Mouse (Mus musculus) regulatory T cell (primary cell): ENCODE measurements around the gene Lmbr1l.

Experiments used
- in situ Hi-C: fragments of 300-600 bp; cut with MboI, MseI; formaldehyde crosslinking; loops from one replicate; pipeline ENCODE4 v1.15.1; 2025; ENCODE audit warnings: high pct_unique_total_duplicates

Lmbr1l gene

DNA sequence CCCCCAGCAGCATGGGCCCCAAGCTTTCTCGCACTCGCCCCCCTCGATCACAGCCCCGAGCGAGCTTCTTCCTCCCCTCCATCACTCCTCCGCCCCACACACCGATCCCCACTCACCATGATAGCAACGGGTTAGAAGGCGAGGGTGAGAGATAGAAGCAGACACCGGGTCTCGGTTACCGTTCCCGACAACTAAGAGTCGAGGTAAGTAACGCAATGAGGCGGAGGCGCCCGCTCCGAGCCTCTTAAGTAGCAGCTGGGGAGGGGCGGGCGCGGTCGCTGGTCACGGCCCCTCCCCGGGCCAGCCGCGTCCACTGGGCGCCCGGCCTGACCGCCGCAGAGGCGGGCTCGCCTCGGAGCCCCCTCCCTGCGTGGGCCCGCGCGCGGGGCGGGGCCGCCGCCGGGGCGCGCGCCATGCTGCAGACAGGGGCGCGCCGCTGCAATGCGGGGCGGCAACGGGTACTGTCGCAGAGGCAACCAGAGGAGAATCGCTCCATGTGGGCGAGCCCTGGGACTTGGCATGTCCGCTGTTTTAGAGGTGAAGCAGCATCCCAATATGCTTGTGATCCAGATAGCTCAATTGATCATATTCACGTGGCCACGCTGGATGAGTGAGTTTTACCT lies 16.3 kb upstream of the Lmbr1l start, which contains the start of gene Tuba1b:
Gene Tuba1b (minus strand): TSS at position 349 of the 623 bp plus-strand sequence.
- in situ Hi-C loops: loop anchor here (5.0 kb wide), 1 partner anchor 98 kb away; no protein-coding TSS in a partner anchor

DNA sequence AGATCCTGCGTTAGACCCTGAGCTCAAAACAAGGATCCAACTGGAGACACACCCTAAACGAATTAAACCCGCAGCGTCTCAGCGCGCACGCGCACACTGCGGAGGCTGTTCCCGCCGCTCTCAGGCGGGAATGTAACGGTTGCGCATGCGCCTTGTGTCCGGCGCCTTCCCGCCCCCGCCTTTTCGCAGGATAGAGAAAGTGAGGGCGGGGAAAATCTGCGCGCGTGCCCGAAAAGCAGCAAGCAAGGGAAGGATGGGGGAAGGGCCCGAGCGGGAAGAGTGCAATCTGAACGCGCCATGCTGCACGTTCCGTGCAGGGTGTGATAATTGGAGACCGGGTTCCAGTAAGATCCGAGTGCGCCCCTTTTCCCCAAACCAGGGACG lies 15.8 kb upstream of the Lmbr1l start:
- in situ Hi-C loops: loop anchor here (5.0 kb wide), 1 partner anchor 98 kb away; no protein-coding TSS in a partner anchor

DNA sequence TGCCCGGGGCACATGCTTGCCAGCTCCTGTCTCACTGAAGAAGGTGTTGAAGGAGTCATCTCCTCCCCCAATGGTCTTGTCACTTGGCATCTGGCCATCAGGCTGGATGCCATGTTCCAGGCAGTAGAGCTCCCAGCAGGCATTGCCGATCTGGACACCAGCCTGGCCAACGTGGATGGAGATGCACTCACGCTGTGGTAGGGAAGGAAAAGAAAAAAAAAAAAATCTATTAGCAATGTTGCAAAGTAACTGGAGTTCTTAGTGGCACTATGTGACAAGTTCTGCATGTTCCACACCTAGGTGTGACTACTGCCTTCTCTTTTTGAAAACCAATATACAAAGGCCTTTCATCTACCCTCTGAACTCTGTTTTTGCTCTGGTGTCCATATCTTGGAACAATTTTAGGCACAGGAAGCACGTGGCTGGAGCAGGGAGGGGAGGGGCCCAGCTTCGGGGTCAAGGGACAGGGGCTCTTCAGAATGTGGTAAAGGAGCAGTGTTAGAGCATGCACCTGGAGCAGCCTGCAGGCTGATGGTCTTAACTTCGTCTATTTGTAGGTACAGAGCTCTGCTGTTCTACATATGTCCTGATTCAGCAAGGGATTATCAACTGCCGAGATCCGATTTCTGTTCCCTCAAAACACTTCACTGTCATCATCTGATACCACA lies 15.1 kb upstream of the Lmbr1l start:
- in situ Hi-C loops: loop anchor here (5.0 kb wide), 1 partner anchor 99 kb away; no protein-coding TSS in a partner anchor

DNA sequence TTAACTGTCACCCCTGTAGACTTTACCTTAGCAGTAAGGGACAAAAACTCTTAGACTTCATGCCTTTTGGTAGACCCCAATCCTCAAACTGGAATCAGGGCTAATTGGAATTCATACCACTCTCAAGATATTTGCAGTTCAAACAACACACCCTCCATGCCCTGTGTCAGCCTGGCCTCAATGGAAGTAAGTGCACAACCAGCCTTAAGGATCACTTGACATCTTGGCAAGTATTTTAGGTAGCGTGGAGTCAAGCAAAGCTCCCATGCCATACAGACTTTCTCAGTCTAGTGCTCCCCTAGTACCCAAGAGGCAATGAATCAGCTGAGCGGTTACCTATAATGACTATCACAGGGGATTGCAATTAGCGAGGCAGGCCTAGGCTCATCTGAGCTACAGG lies 13.0 kb upstream of the Lmbr1l start:
- in situ Hi-C loops: loop anchor here (5.0 kb wide), 1 partner anchor 101 kb away; no protein-coding TSS in a partner anchor

DNA sequence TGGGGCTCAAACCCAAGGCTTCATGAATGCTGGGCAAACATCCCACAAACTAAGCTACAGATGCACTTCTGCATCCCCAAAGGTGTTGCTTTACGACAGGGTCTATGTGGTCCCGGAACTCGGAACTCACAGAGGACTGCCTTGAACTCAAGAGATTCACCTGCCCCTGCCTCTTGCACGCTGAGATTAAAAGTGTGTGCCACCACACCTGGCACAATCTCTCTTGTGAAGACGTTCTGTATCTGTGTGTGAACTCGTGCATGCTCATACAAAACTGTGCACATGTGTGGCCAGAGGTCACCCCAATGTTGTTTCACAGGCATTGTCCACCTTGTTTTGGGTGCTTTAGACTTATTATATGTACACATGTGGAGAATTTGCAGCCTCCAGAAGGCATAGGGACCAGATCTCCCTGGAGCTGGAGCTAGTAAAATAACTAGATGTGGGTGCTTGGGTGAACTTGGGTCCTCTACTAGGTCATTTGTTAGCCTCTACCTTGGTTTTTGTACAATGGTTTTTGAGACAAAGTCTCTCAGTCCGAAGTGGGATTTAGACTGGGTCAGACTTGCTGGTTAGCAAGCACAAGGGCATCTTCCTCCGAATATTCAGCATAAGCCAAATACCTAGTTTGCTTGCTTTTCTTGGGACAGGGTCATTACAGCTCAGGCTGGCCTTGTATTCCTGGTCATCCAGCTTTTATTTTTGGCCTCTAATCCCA lies 12.1 kb upstream of the Lmbr1l start:
- in situ Hi-C loops: loop anchor here (5.0 kb wide), 1 partner anchor 102 kb away; no protein-coding TSS in a partner anchor

DNA sequence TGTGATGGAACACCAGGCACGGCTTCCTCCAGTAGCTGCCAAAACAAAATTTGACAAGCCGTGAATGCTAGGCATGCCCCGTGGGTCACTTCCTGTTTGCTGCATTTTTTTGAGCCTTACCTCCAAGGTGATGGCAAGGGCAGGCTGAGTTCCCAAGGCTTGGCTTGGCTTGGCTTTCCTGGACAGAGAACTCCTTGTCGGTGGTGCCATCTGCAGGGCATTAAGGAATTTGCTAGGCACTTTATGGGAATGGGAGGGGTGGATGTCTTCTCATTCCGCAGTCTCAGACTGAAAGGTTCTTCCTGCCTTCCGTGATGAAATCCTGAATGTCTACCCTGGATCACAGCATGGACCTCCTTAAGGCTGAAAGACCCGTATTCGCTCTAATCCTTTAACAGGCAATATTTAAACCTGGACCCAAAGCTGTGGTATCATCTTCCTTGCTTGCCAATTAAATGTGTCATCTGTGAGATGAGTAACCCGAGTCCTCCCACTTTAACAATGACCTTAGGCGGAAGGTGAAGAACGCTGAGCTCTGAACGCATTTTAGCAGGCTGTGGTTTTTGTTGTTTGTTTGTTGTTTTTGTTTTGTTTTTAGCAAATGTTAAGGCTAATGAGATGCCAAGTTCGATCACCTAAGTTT lies 10.7 kb upstream of the Lmbr1l start:
- in situ Hi-C loops: no loop called here

DNA sequence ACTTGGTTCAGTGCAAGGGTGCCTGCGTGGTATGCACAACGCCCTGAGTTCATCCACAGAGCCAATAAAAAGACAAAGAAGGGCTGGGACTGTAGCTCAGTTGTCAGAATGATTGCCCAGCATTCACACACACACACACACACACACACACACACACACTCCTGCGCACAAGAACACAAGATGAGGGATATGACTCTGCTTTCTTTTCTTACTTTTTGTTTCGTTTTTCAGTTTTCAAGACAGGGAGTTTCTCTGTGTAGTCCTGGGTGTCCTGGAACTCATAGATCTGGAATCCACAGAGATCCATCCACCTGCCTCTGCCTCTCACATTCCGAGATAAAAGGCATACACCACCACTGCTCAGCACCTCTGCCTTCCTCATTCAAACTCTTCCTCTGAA lies 9.5 kb upstream of the Lmbr1l start:
- in situ Hi-C loops: no loop called here

DNA sequence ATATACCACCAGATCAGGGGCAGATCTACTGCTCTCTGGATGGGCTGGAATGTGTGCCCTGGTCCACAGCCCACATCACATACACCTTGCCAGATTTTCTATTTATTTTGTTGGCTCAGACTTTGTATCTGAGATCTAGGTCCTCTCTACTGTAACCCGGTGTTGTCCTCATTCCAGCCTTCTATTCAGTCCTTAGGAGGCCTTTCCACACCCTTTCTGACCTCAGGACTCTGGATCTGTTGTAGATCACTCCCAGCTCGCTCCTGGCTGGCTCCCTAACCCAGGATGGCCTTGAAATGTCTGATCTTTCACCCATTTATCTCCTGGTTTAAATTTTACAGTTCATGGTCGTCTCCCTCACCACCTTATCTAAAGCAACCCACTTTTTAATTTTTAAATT lies 6.7 kb upstream of the Lmbr1l start:
- in situ Hi-C loops: no loop called here

DNA sequence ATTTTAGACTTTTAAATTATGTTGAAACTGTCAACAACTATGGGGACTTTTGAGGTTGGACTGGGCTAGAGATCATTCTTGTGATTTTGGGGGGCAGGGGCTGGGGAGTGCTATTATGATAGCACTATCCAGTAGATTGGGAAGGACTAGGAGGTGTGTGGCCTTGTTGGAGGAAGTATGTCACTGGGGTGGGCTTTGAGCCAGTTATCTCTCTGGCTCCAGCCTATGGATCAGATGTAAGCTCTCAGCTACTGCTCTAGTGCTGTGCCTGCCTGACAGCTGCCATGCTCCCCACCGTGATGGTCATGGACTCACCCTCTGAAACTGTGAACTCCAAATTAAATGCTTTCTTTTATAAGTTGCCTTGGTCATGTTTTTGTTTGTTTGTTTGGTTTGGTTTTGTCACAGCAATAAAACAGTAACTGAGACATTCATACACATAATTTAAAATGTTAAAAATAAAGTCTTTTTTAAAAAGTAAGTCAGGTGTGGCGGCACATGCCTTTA lies 5.1 kb upstream of the Lmbr1l start:
- in situ Hi-C loops: no loop called here

DNA sequence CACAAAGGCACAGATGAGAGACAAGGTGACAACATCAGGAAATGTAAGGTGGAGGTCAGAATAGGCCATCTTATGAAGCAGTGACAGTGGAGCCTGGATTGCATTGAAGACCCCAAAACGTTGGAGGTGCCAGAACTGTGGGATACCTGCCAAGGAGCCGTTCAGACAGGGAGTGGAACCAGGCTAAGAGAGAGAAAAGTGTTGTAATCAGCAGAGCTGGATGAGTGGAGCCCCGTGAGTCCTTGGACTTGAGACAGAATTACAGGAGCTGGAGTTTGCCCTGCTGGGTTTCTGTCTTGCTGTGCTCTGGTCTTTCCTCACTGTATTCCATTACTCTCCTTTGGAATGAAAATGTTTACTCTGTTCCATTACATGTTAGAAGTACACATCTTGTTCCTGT lies 4.5 kb upstream of the Lmbr1l start:
- in situ Hi-C loops: no loop called here

DNA sequence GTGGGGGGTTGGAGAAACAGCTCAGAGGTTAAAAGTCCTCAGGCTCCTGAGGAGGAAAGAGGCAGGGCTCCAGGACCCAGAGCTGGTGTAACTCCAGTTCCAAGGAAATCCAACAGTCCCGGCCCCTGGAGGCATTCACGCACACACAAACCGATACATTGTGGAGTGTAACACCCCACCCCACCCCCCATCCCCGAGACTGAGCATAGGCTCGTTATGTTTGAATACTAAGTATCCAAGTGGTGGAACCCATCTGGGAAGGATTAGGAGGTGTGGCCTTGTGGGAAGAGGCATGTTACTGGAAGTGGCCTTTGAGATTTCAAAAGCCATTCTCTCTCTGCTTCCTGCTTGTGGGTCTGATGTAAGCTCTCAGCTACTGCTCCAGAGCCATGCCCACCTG lies 3.5 kb upstream of the Lmbr1l start:
- in situ Hi-C loops: no loop called here

DNA sequence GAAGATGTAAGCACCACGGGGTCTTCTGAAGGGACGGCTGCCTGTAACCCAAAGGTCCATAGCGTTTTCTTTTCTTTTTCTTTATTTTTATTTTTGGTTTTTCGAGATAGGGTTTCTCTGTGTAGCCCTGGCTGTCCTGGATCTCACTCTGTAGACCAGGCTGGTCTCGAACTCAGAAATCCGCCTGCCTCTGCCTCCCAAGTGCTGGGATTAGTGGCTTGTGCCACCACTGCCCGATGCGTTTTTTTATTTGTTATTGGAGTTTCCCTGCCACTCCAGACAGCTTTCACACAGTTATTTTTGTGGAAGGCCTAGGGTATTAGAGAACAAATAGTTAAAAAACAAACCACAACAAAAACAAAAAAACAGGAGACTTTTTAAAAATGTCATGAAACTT lies 466 bp upstream of the Lmbr1l start:
- in situ Hi-C loops: loop anchor here (5.0 kb wide), 1 partner anchor 36 kb away; no protein-coding TSS in a partner anchor

DNA sequence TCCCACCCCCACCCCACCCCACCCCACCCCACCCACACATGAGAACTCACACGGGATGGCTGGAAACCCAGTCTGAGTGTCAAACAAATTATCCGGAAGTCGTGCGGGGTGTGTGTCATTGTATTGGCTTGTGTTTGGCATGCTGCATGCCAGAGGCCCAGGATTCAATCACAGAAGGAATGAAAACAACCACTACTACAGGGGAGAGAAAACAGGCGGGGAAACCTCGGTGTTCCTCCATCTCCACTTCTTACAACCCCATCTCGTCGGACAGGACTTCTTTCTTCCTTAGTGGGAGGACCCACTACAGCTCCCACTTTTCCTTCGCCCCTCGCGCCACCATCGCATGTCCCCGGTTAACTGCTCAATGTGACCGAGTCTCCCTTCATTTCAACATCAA lies 940 bp downstream of the Lmbr1l start:
- in situ Hi-C loops: loop anchor here (5.0 kb wide), 1 partner anchor 35 kb away; no protein-coding TSS in a partner anchor

DNA sequence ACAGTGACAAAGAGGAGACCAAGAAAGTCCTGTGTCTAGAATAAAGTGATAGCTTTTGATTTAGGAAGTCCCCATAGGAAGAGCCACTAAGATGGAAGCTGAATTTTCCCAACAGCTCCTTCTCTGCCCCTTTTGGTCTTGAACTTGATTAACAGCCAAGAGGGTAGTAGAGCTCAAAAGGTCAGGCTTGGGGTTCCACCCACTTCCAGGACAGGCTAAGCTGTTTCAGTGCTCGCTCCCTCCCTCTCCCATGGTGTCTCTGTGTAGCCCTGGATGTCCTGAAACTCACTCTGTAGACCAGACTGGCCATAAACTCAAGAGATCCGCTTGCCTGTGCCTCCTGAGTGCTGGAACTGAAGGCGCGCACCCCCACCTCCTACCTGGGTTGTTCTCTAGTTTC lies 2.0 kb downstream of the Lmbr1l start:
- in situ Hi-C loops: loop anchor here (5.0 kb wide), 1 partner anchor 34 kb away; no protein-coding TSS in a partner anchor

DNA sequence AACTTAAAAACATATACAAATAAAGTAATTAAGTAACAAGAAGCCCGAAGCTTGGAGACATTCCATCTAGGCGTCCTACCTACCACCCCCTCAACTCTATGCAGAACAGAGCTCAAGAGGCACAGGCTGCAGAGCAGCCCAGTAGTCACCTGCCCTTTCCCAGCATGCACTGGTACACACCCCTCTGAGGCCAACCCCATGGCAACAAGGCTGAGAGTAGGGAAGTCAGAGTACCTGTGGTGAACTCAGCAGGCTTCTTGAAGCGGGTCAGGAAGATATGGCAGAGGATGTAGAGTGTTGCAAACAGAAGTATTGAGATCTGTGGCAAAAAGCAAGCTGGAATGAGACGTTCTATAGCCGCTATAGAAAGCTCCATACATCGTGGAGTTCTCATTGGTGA lies 3.1 kb downstream of the Lmbr1l start:
- in situ Hi-C loops: loop anchor here (5.0 kb wide), 1 partner anchor 33 kb away; no protein-coding TSS in a partner anchor

DNA sequence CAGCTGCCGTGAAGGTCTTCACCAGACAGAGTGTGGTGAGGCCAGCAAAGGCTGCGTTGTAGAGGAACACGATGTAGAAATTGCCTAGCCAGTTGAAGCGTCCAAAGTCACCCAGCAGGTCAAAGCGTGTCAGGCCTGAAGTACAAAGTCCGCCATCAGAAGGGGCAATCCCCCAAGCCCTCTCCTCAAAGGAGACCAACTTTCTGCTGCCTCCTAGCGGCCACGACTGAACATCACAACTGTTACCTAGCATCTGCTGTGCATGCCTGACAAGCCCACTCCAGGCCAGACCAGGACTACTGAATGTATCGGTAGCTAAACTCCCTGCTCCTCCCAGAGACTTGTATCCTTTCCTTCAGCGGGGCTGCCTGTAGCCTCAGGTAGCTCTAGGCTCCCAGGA lies 13.3 kb downstream of the Lmbr1l start:
- in situ Hi-C loops: loop anchor here (5.0 kb wide), 1 partner anchor 93 kb away; no protein-coding TSS in a partner anchor

DNA sequence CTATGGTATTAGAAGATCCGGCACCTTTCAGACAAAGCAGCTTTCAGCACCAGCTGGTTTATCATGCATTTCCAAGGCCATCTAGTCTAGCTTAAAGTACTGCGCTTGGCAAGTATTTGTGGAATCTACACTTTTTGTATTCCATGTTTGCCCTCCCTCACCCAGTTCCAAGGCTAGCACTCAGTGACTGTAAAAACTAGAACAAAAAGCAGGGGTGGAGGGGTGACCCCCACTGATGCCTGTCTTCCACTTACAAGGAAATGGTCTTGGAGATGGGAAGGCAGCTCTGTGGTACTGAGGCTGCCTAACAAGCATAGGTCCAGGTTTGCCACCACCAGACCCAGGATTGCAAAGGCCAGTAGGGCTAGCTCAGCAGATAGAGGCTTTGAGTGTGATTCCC lies 15.4 kb downstream of the Lmbr1l start:
- in situ Hi-C loops: no loop called here

DNA sequence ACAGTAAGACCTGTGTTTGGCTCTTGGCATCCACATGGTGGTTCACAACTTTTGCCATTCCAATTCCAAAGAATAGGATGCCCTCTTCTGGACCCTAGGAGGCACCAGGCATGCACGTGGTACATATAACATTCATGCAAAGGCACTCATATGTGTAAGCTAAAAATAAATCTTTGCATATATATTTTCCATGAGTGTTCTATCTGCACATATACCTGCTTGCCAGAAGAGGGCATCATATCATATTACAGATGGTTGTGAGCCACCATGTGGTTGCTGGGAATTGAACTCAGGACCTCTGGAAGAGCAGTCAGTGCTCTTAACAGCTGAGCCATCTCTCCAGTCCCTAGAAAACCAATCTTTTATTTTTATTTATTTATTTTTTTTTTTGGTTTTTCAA lies 16.5 kb downstream of the Lmbr1l start:
- in situ Hi-C loops: no loop called here

DNA sequence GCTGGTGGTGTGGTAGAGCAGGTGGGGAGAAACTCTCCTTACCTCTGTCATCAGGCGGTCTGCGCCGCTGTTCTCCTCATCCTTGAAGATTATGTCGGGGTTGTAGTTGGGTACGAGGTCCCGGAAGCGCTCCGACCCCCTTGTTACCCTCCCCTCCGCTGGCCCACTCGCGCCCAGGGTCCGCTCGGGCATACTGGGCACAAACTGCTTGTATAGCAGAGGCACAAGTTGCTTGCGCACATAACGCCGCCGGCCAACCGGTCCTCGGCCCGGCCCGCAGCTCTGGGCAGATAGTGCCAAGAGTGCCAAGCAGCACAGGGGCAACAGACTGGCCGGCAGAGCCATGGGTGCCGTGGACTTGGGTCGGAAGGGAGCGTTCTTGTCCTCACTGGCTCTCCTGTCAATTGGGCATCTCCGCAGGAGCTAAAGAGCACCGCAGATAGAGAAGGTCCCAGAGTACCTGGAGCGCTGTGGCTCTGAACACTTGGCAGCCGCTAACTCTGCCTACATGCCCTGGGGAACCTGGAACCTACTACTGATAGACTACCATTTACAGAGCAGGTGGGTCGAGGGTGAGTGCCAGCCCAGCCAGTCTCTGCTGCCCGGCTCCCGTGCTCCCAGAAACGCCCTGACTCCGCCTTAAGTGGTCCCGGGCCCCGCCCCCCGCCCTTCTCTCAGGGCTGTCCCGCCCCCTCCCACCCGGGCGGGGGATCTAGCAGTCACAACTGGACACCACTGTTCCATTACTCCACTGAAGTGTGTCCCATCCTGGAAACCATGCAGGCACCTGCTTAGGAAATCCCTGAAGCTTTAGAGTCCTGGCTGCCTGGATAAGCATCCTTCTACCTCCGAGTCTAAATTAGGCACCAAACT lies 19.9 kb downstream of the Lmbr1l start, which contains the start of gene Dhh:
Gene Dhh (minus strand): TSS at position 613 of the 873 bp plus-strand sequence.
- in situ Hi-C loops: loop anchor here (10.0 kb wide), 1 partner anchor 207 kb away; no protein-coding TSS in a partner anchor

DNA sequence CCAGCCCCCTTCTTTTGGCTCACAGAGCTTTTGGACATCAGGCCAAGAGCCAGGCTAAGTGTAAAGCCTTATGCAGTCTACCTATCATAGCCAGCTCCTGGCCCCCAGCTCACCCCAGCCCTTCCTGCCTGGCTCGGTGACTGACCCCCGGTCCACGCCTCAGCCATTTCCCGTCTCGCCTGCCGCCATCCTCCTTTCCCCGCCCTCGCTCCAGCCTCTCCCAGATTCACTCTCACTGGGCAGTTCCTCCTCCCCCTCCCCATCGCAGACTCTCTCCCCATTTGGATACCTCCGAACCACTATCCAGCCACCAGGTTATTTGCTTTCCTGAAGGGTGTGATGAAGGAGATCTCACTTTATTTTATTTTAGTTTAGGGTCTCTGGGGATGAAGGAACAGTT lies 20.5 kb downstream of the Lmbr1l start:
- in situ Hi-C loops: loop anchor here (10.0 kb wide), 1 partner anchor 207 kb away; no protein-coding TSS in a partner anchor
